Mouse (Mus musculus): ENCODE data around the gene Tdrd6. TPM values are rescaled to one million over a fixed set of nuclear protein-coding genes. Genes with fewer than 3 reads are reported as not detected.
A peak's percentile ranks its signal among the peaks of the same experiment; 100 is the strongest.

Gene Tdrd6
- total RNA-seq, 2 experiments from 2014 or later: 2.1 to 3.3 TPM

- DNase-seq: no peak
- intact Hi-C loops (cut with DNase I): no loop called here
Measured at GRCm38 (mm10) chr17:43622076-43622475, 8.0 kb downstream of the Tdrd6 start.

DNA sequence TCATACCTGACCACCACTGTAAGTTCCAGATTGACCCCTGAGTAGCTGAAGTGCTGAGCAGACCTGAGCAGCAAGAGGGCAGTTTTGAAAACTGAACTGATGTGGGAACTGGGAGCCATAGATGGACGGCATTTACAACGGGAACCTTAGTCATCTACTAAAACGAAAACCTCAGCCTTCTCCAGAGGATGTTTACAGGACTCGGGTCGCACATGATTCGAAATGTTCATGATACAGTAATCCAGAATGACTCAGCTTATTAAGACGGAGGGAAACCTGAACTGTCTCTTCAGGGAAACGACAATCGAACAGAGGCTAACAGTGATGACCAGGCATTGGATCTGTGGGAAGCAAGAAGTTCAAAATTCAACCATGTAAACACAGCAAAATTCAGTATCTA lies 10.9 kb downstream of the Tdrd6 start:
- no peak for DNase-seq

DNA sequence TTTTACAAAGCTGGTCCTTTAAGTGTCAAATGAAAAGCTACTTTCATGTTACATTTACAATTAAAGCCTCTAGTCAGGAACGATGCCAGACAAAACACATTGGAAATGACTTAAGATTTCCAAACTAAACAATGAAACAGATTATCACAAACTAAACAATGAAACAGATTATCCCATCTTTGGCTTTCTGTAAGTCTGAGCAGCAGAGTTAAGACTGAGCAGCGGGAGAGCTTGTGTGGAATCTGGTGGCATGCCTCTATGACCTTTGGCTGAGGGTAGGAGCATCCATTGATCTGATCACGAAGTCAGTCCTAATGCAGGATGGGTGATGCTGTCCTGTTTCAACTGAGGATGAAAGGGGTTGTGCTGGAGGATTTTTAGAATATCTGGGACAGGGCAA lies 17.9 kb downstream of the Tdrd6 start:
- intact Hi-C loops (cut with DNase I): loop anchor here (5.0 to 10.0 kb wide), 3 partner anchors 95 to 597 kb away; partner anchors contain the start of gene Tnfrsf21
- no peak for DNase-seq

More for the DNA sequence above, 10.9 kb downstream of the Tdrd6 start:
- intact Hi-C loops (cut with DNase I): loop anchor here (10.0 kb wide), 1 partner anchor 604 kb away; the partner anchor contains the start of gene Tnfrsf21

DNA sequence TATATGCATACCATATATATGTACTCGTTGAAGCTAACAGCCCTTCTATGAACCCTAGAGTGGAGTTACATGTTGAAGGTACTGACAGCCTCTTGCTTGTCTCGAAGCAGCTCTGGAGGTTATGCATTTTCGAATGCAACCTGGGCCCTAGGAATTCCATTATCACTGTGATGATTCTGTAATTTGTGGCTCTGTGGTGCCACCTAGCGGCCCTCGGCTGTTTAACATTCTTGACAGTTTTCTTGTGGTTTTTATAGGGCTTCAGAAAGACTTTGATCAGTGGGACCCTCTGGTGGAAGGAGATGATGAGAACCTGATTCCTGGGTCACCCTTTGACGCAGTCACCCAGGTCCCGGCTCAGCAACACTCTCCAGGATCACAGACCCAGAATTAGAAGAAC lies 18.5 kb downstream of the Tdrd6 start:
- DNase-seq: peak; percentile 64
- intact Hi-C loops (cut with DNase I): loop anchor here (5.0 to 10.0 kb wide), 3 partner anchors 94 to 597 kb away; partner anchors contain the start of gene Tnfrsf21

DNA sequence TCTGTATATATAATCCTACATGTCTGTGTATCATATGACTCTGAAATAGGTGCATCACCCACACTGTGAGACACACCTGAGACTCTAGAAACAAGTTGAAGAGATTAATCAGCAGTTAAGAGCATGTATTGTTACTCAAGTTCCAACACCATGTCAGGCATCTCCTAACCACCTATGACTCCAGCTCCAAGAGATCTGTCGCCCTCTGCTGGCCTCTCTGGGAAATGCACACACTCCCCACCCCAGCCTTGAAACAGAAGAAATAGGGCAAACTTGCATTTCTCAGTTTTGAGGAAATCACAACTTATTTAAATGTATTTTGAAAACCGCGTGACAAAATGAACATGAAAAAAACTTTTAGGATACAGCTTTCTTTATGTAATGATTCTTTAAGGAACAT lies 23.4 kb downstream of the Tdrd6 start:
- intact Hi-C loops (cut with DNase I): no loop called here

GRCm38 (mm10) chr17:43598706-43599105 lies 31.4 kb downstream of the Tdrd6 start:
- no peak for DNase-seq
- intact Hi-C loops (cut with DNase I): no loop called here

More for the DNA sequence above, 23.4 kb downstream of the Tdrd6 start:
- DNase-seq: peak; percentile 71

DNA sequence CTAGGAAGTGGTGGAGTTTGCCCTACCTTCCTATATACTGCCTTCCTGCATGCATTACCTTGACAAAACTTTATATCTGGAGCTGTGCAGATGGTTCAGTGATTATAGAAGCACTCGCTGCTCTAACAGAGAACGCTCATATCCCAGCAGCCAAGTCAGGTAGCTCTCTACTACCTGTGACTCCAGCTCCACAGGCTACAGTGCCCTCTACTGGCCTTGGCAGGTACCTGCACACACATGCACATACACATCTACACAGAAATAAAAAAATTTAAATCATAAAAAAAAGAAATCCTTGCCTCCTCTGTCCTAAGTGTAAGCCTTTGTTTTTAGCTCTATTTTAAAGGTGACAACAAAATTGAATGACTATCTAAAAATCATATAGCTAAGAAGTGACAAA lies 32.4 kb downstream of the Tdrd6 start:
- intact Hi-C loops (cut with DNase I): no loop called here
- DNase-seq: no peak

- no peak for DNase-seq
- intact Hi-C loops (cut with DNase I): no loop called here
Measured at GRCm38 (mm10) chr17:43592296-43593291, 37.5 kb downstream of the Tdrd6 start.

- intact Hi-C loops (cut with DNase I): no loop called here
- DNase-seq: no peak
Measured at GRCm38 (mm10) chr17:43590531-43590930, 39.6 kb downstream of the Tdrd6 start.

- intact Hi-C loops (cut with DNase I): no loop called here
- no peak for DNase-seq
Measured at GRCm38 (mm10) chr17:43589750-43590149, 40.3 kb downstream of the Tdrd6 start.

DNA sequence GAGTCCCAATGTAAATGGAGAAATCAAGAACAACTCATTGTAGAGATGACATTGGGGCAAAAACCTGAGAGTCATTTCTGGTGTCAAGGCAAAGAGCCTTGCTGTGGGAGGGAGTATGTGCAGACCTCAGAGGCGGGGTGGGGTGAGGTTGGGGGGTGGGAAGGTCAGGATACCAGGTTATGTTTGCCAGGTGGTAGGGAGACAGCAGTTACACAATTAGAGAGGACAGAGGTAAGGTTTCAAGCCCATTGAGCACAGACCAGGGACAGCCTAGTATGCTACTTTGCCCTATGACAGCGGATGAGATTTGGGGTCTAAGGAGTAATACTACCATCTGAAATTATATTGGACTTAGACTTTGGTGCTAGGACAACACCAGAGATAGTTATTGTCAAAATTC lies 42.8 kb downstream of the Tdrd6 start:
- DNase-seq: no peak
- intact Hi-C loops (cut with DNase I): no loop called here

DNA sequence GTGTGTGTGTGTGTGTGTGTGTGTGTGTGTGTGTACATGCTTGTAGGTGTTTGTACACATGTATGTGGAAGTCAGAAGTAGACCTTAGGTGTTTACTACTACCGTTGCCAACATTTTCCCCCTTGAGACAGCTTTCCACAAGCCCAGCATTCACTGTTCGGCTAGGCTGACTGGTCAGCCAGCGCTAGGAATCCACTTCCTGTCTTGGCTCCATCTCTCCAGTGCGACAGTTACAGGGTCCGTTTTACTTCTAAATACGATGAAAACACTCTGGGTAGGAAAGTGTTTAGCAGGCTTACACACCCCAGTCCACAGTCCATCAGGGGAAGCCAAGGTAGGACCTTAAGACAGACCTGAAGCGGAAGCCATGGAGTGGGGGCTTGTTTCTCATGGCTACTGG lies 45.3 kb downstream of the Tdrd6 start:
- DNase-seq: no peak
- intact Hi-C loops (cut with DNase I): no loop called here

GRCm38 (mm10) chr17:43581012-43581467 lies 49.1 kb downstream of the Tdrd6 start:
- peak; percentile 21 for DNase-seq
- intact Hi-C loops (cut with DNase I): no loop called here

DNA sequence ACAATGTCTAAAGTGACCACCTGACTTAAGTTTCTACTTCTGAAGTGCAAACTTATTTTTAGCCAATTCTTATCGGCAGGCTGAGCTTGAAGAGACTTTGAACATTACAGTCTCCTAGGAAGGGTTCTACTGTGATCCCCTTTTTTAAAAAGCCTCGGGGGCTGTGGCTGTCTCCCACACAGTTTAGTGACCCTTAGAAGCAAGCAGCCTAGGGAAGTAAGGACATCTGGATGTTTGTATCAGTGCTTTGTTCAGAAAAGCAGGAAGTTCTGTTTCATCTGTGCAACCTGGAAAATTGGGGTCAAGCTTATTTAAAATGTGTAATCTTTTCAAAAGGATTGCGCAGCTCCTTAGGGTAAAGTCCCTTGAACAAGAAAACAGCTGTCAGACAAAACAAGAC lies 49.6 kb downstream of the Tdrd6 start:
- no peak for DNase-seq
- intact Hi-C loops (cut with DNase I): no loop called here

DNA sequence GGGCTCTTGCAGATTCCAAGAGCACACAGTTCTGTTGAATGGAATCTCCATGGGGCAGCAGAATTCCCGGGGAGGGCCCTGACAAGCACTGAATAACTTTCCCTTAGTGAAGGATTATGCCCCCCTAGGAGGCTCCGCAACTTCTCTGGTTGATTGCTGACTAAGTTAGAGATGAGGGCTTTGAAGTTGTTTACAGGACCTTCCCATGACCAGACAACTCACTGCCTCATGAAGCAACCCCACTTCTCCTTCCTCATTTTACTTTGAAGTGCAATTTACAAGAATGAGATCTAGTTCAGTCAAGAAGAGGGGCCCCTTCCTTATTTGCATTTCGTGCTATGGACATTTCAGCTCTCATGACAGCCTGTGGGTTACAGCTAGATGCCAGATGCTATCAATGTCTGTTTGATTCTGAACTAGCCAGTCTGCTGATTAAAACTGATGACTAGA lies 56.5 kb downstream of the Tdrd6 start:
- intact Hi-C loops (cut with DNase I): no loop called here
- peak; percentile 33 for DNase-seq

DNA sequence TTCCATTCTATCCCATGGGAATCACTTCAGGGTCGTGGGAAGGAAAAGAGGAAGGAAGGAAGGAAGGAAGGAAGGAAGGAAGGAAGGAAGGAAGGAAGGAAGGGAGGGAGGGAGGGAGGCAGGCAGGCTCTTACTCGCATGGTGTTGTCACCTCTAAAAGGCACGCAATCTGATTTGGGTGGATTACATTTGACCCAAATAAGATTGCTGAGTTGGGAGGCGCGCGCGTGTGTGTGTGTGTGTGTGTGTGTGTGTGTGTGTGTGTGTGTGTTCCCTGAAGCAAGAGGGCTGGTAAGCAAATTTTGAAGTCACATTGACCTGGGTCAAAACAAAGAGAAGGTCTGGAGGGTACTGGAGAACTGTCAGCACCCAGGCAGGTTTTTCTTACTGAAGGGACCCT lies 60.8 kb downstream of the Tdrd6 start:
- no peak for DNase-seq
- intact Hi-C loops (cut with DNase I): no loop called here

GRCm38 (mm10) chr17:43567992-43568888 lies 61.9 kb downstream of the Tdrd6 start, which contains the start of gene Pla2g7:
Gene Pla2g7 (plus strand): TSS chr17:43568098.
- peak; percentile 62 for DNase-seq
- intact Hi-C loops (cut with DNase I): no loop called here

DNA sequence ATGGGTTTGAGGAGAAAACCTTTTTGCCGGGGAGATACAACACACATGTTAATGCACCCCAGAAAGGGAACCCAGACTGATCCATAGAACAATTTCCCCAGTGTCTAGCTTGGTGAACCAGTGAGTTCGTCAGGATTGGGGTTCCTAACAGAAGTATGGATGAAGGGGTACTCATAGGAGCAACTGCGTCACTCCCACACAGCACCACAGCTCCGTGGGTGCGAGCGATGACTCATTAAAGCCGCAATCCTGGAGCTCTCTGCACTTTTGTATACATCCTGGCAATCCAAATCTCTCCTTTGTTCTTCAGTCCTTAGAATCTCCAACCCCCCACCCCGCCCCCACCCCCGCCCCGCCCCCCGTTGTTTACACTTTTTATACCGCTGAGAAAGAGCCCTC lies 62.5 kb downstream of the Tdrd6 start:
- intact Hi-C loops (cut with DNase I): no loop called here
- no peak for DNase-seq

Data from left cerebral cortex, postnatal 4 days (tissue).